Mouse (Mus musculus) yolk sac, embryonic 10.5 days (tissue): Measurements from ENCODE around the gene Iqgap2.

ENCODE experiments used
- DNase-seq: peaks from one replicate; pipeline ENCODE4 v3.0.0-alpha.2; 2017; ENCODE audit warnings: low spot score

Gene Iqgap2

DNA sequence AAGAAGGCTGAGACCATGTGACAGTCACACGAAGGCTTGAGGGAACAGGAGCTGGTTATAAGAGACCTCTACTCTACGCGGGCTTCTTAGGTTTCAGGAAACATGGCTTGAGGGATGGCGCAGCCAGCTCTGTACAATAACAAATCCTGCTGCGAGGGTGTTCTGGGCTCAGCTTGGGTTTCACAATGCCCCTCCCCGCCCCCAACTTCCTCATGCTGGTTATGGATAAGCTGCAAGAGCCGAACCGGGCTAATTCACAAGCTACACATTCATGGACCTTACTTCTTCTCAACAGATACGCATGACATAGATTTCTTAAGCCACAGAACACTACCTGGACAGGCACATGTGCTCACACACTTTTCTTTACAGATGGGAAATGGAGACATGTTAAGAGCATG, 113.0 kb downstream of the Iqgap2 start:
- DNase-seq = no peak

DNA sequence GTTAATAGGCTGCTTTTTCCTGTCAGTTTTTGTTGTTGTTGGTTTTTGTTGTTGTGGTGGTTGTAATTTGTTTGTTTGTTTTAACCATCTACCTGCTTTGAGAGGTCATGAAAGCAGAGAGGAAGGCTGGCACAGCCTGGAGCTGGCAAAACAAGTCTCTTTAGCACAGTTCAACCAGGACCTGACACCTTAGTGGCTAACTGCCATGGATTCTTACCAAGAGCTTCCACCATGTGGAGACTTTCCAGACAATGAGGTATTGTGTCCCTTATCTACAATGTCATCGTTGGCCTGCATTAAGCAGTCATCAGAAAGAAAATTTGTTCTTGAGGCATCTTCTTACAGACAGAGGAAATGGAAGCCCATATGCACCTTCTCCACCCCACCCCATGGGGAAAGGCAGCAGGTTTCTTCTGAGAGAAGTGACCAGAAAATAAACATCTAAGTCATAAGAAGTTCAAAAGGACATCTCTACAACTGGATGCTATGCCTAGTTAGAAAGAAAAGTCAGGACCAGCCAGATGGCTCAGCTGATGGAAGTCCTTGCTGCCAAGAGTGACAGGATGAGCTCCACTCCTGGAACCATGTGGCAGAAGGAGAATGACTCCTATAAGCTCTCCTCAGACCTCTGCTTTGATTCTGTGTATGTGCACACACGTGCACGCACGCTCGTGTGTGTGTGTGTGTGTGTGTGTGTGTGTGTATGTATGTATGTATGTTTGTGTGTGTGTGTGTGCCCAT, 113.9 kb downstream of the Iqgap2 start:
- DNase-seq = no peak

DNA sequence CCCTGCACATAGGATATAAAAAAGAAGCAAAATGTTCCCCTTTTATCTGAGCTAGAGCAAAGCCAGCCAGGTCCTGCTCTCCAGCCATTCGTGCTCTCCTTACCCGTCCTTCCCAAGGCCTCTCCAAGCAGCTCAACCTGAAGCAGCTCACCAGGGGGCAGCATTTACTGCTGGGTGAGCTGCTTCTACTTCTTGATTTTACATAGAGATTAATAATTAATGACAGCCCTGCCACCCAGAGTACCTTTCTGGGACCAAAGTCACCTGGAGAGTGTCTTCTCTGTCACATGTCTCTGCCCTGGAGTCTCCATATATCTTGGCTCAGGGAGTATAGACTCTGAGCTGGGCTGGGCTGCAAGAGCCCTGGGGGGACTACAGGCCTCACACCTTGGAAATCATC, 114.5 kb downstream of the Iqgap2 start:
- DNase-seq = peak; percentile 80

DNA sequence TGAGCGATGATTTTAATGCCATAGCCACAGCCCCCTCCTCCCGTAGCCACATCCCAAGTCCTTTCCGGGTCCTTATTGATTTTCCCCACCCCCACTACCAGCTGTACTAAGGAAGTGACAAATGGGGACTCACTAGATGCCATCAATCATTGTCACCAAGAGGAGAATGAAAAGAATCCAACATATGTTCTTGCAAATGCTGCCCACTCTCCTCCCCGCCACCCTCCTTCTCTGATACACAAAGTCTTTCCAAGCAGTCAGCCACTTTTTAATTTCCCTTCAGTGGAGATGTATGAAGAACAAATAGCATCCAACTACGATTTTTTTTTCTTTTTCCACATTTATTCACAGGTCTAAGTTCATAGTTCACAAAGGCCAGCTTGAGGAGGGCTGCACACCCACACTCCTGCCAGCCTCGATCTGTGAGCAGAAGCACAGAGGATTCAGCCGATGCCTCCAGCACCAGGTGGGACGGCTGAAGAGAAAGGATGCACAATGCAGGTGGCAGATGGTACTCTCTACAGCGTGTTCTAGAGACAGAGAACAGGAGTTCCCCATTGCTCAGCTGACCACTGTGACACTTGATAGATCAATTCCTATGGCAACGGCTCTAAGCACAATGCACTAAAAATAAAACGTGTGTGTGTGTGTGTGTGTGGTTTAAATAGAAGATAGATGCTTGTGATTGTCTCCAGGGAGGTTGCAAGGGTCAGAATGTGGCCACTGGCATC, 116.6 kb downstream of the Iqgap2 start:
- no peak for DNase-seq

DNA sequence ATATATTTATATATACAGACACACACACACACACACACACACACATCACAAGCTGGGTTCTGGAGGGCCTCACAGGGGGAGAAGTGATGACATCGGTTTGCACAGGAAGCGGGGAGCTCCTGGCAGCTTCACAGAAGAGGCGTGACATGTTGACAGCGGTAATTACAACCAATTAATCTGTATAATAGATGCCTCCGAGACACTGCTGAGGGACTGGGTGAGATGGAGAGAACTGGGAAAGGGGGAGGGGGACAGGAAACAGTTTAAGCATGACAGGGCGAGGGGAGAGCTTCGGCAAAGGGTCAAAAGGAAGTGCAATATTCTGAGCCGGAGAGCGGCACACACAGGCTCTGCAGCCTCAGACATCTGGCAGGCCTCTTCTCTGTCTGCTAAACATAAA, 126.7 kb downstream of the Iqgap2 start:
- DNase-seq = peak; percentile 61

DNA sequence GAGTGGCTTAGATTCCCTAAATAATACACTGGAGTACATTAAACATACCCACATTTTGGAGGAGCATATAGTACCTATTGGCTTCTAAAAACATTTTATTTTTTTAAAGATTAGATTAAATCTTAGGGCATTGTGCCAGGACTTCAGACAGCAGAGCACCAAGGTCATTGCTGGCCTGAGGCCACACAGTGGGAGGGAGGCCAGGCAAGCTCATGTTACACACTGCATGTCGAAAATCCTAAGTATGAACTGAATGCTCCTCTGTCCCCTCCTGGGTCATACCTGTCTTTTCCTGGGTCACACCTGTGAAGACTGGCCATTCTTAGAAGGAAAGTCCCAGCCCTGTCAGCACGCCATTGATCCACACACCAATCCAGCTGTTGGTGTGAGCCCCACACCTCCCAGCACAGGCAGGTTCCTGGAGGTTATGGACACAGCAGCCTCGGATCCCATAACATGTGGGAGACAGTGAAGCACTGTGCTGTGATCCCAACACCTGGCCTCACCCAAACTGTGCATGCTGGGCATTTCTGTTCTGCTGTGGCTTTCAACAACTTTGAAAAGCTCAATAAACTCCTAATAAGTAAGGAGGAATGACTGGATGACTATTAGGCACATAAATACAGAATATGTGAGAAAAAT, 127.7 kb downstream of the Iqgap2 start:
- DNase-seq = no peak

DNA sequence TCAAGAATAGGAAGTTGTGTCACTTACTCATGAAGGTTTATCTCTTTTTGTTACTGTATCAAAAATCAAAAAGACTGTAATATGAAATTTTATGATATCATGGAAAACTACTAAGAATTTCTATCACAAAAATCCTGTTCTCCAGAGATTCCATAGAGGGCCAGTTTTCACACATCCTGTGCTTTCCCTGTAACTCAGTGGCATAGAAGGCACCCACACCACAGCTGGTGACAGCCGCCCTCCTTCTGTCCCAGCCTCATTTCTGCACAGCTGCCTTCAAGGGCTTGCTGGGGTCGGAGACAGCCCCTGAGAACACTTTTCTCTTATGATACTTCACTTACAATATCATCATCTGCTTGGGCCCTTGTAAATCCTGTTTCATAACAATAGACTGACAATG, 131.9 kb downstream of the Iqgap2 start:
- no peak for DNase-seq

DNA sequence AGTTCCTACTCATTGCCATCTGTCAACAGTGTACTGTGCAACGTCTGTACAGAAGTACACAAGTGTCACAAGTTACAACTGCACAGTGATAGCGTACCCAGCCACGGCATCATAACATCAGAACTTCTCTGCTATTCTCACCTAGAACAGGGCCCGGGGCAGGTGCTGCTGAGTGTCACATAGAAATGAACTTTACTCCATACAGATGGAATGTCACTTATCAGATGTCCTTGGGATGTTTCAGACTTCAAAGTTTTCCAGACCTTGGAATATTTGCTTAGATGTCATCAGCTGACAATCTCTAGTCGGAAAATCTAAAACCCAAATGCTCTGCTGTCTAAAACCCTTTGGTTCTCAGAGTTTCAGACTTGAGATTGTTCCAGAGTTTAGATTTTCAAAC, 137.4 kb downstream of the Iqgap2 start:
- peak; percentile 20 for DNase-seq

DNA sequence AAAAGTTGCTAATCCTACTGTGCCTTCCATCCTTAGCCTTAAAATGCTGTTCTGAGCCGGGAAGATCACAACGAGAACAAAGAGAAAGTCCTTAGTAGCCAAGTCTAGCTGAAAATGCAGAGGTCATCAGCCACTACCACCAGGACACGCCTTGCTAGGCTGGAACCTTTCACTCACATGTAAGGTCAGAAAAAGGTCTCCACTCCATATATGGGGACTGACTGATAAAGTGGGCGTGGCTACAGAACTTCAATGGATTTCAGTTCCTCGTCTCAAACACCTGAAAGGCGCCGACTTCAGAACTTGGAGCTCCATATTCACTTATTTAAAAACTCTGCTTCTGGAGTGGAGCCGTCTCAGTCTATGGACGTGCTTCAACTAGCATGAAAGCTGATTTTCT, 139.3 kb downstream of the Iqgap2 start:
- no peak for DNase-seq

DNA sequence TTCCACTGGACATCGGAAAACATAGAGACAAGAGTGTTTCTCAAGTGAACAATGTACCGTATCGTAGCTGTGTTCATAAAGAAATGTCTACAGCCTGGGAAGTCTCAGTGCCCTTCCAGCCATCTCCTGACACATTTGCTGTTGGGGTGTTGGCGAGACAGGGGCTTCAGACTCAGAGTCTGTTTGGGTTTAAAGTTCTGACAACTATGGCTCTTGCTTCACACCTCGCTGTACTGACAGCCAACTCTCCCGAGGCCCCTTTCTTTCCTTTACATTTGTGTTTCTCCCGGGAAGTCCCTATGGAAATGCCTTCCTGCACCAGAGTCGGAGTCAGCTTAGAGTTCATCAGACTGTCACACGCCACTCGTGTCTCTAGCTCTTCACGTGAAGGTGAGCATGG, 144.2 kb downstream of the Iqgap2 start:
- no peak for DNase-seq

DNA sequence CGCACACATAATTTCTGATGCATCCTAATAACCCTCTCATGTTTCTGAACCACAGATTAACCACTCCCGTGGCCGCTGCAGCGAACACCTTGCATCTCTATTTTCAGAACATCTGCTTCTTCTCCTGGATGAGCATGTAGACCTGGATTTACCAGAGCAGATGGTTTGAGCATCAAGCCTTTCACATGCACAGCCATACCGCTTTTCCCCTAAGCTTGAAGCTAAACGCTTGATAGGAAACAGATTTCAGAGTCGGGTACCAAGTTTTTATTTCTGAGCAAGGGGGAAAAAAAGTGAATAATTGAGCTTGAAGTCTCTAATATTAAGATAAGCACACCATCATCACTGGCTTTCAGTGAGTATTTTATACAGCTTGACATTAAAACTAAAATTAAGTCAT, 144.6 kb downstream of the Iqgap2 start:
- no peak for DNase-seq

DNA sequence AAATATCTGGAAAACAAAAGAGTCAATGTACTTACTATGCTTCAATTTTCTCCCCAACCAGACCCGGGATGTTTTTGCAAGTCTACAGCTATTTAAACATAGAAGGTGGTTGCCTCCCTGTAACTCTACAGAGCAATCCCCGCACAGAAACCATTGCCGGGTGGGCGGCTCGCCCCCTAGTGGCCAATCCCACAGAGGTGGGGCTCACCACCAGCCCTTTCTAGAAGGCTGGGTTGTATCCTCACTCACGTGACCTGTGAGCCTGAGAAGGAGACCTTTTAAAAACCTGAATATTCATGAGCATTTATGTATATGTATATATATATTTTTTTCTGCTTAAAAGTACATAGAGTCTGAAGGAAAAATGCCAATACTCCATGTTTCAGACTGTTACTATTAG, 145.2 kb downstream of the Iqgap2 start:
- DNase-seq = no peak

DNA sequence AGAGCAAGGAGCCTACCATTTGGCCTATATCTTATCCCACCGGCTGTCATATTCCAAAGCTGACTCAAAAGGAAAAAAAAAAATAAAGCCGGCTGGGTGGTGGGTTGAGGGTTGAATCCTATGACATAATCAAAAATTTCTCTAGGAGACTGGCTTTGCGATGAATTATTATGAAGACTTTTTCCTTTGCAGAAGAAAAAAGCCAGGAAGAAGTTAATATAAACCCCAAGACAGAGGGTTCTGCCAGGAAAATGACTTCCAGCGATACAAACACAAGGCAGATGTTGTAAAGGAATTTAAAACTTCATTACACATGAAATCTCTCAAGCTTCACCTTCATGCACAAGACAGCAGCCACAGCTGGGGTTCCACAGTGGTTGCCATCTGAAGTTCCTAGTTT, 146.3 kb downstream of the Iqgap2 start:
- DNase-seq = no peak

DNA sequence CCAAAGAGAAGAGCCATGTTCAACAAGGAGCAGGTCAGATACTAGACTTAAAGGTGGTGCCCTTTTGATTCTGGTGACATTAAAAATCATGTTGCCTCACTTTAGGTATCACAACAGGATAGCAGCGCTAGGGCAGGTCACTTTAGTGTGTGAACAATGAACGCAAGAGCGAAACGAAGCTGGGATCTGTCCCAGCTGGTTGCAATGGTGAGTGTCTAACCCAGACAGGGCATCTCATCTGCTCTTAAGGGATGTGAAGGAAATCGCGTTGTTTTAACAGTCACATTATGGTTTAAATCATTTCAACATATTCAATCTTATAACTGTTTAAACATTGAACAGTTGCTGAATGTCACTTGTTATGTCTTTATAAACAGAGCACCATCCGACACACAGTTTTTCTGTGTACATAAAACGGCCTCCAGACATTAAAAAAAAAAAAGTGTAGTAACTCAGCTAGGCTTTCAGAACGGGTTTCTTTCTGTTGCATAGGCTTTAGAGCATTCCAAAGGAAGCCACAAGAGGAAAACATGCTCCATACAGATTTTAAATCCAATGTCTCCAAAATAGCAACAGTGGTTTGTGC, 148.7 kb downstream of the Iqgap2 start:
- DNase-seq = no peak

DNA sequence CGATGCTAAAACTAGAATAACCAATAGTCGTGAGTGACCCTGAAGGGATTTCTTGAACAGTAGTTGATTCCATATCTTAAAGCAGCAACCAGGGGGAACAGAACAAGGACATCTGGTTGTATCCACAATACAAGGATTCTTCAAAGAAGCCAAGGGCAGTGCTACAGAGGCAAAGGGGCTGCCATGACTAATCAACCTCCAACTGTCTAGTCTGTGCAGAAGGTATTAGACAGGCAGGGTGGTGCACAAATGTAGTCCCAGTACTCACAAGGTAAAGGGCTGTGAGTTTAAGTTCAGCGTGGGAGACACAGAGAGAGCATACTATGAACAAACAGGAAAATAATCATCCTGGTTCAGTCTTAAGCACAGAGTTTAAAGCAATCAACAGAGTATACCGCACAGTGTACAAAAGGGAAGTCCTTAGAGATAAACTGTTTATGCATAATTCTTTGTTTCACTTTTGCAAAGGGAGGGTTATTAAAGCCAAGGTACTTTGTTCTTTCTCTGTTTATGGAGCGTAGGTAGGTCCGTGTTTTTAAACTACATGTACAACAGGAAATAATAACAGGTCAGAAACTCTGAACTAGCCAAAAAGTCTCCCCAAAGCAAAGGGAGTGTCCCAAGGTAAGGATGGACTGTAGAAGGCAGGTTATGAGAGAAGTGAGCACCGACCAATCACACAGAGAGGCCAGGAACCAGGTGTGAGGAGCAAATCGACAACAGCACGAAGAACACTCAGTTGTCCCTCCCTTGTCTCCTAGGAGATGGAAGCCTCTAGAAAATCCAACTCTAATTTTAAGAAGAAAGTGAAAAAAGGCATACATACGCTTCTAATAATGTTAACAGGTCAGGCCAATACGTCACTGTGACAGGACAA, 149.7 kb downstream of the Iqgap2 start:
- no peak for DNase-seq

DNA sequence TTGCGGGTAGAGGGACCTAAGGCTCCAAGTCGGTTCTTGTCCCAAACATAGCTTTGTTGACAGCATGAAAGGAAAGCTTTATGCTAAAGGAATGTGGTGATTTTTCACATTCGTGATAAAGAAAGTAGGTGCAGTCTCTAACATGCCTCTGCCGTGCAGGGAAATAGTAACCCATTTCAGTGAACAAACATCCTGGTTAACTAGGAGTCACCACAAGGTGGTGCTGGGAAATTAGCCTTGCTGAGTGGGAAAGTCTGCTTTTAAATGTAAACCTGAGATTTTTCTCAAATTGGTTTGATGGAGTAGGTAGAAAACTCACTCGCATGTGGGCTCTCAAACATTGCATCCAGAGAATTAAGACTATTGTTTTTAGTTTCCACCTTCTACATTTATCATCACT, 152.1 kb downstream of the Iqgap2 start:
- DNase-seq = no peak

DNA sequence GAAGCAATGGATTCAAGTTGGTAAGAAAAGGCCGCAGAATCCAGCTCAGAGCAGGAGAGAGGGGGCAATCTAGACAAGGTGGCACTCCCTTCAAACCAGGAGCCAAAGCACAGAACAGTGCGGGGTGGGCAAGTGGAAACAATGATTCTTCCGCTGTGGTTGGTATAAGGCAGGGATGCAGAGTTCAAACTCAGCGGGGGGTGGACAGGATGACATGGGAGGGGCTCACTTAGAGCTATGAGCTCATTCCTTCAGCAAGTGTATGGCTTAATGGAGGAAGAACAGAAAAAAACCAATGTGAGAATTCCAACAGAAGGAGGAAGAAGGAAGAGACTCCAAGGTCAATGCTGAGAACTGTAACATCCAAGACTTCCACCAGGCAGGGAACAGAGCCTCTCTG, 161.2 kb downstream of the Iqgap2 start:
- DNase-seq = no peak

DNA sequence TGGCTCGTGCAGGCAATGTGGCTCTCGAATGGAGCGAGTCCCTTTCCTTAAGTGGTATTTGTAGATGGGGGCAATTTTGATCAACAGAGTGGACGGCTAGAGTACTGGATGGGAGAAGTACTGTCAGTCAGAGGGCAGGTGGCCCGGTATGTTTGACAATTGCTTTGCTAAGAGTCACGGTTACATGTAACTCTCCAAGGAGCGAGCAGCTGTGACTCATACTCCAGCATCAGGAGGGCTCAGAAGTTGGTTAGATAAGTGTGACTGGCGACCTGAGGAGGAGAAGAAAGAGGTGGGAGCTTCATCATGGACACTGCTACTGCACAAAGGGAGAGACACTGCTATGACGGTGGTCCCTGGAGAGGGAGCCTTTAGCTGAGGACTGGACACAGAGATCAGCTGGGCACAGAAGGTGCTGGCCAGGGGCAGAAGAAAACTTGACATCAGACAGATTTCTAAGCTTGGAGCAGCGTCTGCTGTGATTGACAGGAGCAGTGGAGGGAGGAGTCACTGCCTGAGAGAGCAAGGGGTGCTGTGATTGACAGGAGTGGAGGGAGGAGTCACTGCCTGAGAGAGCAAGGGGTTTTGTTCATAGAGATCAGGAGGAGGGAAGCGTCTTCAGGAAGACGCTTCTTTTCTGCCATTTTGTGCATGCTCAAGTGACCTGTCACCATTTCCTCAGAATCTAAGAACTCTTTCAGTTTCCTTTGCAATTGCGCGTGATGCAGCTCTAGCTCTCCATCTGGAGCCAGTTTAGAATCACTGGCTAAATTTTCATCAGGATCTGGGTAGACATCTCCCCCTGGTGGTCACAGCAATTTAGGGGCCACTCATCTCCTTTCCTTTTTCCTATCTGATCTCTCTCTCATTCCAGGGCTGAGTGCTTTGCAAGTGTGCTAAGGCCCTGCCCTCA, 172.1 kb downstream of the Iqgap2 start:
- DNase-seq = peak; percentile 56

DNA sequence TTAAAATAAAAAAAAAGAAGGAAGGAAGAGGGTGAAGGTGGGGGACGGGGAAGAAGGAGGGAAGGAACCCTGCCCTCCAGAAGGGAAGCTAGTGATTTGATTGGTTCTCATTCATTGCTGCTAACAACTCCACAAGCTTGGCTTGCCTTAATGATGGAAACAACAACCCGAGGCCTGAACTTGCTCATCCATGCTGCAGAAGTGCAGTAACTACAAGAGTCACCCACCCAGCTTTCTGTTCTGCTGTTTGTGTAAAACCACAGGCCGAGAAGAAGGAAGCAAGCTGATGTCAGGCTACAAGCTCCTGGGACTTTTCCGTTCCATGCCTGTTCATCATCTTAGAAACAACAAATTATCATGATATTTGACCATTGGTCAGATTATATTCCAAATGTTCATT, 176.4 kb downstream of the Iqgap2 start:
- no peak for DNase-seq

DNA sequence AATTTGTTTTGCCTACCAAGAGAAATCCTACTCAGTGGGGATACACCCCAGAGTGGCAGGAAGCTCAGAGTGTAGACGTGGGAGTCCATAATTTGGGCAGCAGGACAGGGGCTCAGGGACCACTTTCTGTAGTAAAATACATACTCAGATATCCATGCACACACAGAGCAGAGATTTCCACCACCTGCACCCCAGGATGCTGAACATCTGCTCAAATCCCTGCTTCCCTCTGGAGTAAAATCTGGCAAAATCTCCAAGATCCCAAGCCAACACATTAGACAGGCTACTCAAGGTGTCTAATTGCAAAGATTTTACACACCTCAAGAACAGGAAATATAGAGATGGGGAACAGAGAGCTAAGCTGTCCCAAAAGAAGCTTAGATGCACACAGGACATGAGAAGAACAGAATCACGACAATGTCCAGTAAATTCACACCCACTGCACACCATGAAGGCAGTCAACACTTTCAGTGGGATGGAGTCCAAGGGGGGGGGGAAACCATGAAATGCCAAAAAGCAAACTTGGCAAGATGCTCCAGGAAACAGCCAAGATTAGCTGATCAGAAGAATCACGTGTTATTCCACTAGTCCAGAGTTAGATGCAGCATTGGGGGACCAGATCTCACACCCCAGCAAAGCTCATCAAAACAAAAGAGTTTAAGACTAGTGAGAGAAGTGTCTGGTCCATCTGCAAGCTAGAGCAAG, 177.3 kb downstream of the Iqgap2 start:
- DNase-seq = no peak
